Mouse (Mus musculus) heart, embryonic 13.5 days (tissue): ENCODE results near the gene Coro7. TPM values are rescaled to one million over a fixed set of nuclear protein-coding genes. Genes with fewer than 3 reads are reported as not detected.

Experiments
- ATAC-seq: fragments of 200-750 bp; cut with Nextera tagmentation; 2 replicates; pipeline ENCODE4 v1.8.0; 2017; ENCODE audit warnings: moderate TSS enrichment; ENCODE audit not compliant: insufficient number of reproducible peaks, low FRiP score, low TSS enrichment; ENCODE audit errors: extremely low read depth
- H3K27ac ChIP-seq: fragments of 300-500 bp; sonication (generic); replicated peaks from 2 replicates; pipeline ENCODE4 v1.5.1; 2015; ENCODE audit warnings: moderate library complexity, mild to moderate bottlenecking, inconsistent platforms
- H3K27me3 ChIP-seq: fragments of 300-500 bp; sonication (generic); replicated peaks from 2 replicates; pipeline ENCODE4 v1.6.1; 2015; ENCODE audit warnings: mild to moderate bottlenecking, inconsistent platforms
- H3K36me3 ChIP-seq: fragments of 300-500 bp; sonication (generic); 2 replicates; pipeline ENCODE4 v1.6.1; 2015; ENCODE audit warnings: mild to moderate bottlenecking, inconsistent platforms
- H3K4me1 ChIP-seq: fragments of 300-500 bp; sonication (generic); 2 replicates; pipeline ENCODE4 v1.6.1; 2015; ENCODE audit warnings: inconsistent platforms
- H3K4me2 ChIP-seq: fragments of 300-500 bp; sonication (generic); 2 replicates; pipeline ENCODE4 v1.6.1; 2015; ENCODE audit warnings: inconsistent platforms, mild to moderate bottlenecking, moderate library complexity
- H3K4me3 ChIP-seq: fragments of 300-500 bp; sonication (generic); 2 replicates; pipeline ENCODE4 v1.5.1; 2015; ENCODE audit warnings: moderate library complexity, mild to moderate bottlenecking, inconsistent platforms
- H3K9ac ChIP-seq: fragments of 300-500 bp; sonication (generic); 2 replicates; pipeline ENCODE4 v1.6.1; 2015; ENCODE audit warnings: inconsistent platforms, mild to moderate bottlenecking, moderate library complexity
- H3K9me3 ChIP-seq: fragments of 300-500 bp; sonication (generic); 2 replicates; pipeline ENCODE4 v1.6.1; 2016; ENCODE audit warnings: inconsistent platforms
- WGBS: fragments of 180-500 bp; shearing (Covaris S2); methylation state at CpG from one replicate; pipeline ENCODE4 v1.1.7; 2015; ENCODE audit warnings: mixed read lengths; 5-methylcytosine and 5-hydroxymethylcytosine counted together
- polyA plus RNA-seq: library from polyadenylated mRNA; unstranded; fragments of >200 nt; fragmentation: Nextera tagmentation; extraction: Ambion mirVana; gene quantifications from 2 replicates; pipeline ENCODE4 v1.2.1, GENCODE M21; 2015

Coro7 gene
- polyA plus RNA-seq, 1 experiment from 2014 or later: 15.2 TPM

DNA sequence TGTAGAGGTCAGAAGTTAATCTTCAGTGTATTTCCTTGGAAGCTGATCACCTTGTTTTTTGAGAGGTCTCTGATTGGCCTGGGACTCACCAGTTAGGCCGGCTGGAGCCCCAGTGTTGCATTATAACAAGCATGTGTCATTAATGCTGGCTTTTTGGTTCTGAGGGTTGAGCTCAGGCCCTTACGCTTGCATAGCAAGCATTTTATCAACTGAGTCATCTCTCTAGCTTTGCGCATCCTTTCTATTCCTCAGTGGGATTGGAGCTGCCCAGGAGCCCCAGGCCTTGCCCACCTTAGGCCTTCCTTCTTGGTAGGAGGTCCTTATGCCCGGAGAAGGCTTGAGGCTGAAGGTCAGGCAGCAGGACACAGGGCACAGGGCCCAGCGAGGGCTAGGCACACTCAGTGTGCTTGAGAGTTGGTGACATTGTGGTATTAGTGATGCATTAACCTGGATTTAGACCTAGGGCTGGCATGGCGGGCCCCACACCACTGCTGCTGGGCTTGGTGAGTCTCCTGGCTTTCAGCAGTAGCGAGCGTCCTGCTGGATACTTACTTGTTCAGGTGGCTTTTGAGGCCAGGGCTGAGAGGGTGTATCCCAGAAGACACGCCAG, 78.8 kb downstream of the Coro7 start:
- ATAC-seq: no peak
- Histone ChIP-seq H3K27me3 (no peaks in the 10 kb centered on the region), H3K4me2 (no peak overlapping the region), H3K27ac (peak overlapping the region; percentile 89), H3K9ac (peak overlapping the region; percentile 8; the same call in 1 of the 2 replicates), H3K36me3 (no peaks in the 10 kb centered on the region), H3K4me1 (peaks cover 100% of the 10 kb centered on the region), H3K9me3 (no peaks in the 10 kb centered on the region), H3K4me3 (no peak overlapping the region)
- 56% methylated on average over 9 of the region's 9 CpGs for WGBS

DNA sequence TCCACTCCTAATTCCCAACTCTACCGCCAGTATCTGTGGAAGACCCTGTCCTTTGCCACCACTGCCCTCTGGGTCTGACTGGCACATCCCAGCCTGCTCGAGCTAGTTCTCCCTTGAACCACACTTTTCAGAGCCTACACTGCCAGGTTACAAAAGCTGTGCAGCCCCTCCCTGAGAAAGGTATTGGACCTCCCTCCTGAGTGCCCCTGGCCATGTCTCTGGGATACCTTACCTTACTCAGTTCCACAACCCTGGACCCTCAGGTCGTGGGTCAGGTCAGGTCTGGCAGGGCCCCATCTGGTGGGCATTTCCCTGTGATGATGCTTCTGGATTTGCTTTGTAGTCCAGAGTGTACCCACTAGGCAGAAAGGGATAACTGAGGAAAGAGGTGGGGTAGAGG, 80.0 kb downstream of the Coro7 start:
- peaks cover 94% of the 10 kb centered on the region for H3K4me1 ChIP-seq
- WGBS: 70% methylated on average over 3 of the region's 3 CpGs
- no peak overlapping the region for H3K4me3 ChIP-seq

GRCm38 (mm10) chr16:4598891-4599543, 80.6 kb downstream of the Coro7 start:
- no peaks in the 10 kb centered on the region for H3K36me3 ChIP-seq
- H3K4me2 ChIP-seq: peak overlapping the region; percentile 28
- H3K9ac ChIP-seq: peak overlapping the region; percentile 66
- H3K27me3 ChIP-seq: no peaks in the 10 kb centered on the region
- H3K4me1 ChIP-seq: peaks cover 88% of the 10 kb centered on the region
- H3K27ac ChIP-seq: peak overlapping the region; percentile 89
- 19% methylated on average over 6 of the region's 6 CpGs for WGBS
- no peak overlapping the region for H3K4me3 ChIP-seq
- no peaks in the 10 kb centered on the region for H3K9me3 ChIP-seq
- no peak for ATAC-seq

More for the DNA sequence above, 80.0 kb downstream of the Coro7 start:
- Histone ChIP-seq H3K36me3 (no peaks in the 10 kb centered on the region), H3K9me3 (no peaks in the 10 kb centered on the region), H3K9ac (no peak overlapping the region), H3K27ac (peak overlapping the region; percentile 89), H3K4me2 (no peak overlapping the region), H3K27me3 (no peaks in the 10 kb centered on the region)
- ATAC-seq: no peak

- Histone ChIP-seq H3K4me3 (no peak overlapping the region), H3K9me3 (no peaks in the 10 kb centered on the region), H3K4me2 (peak overlapping the region; percentile 28), H3K27me3 (no peaks in the 10 kb centered on the region), H3K4me1 (peaks cover 86% of the 10 kb centered on the region), H3K27ac (peak overlapping the region; percentile 89; the same call in 1 of the 2 replicates), H3K36me3 (no peaks in the 10 kb centered on the region), H3K9ac (peak overlapping the region; percentile 66)
- ATAC-seq: no peak
- 61% methylated on average over 5 of the region's 5 CpGs for WGBS
Observed at GRCm38 (mm10) chr16:4598041-4598440, 81.5 kb downstream of the Coro7 start.

GRCm38 (mm10) chr16:4597296-4597695, 82.3 kb downstream of the Coro7 start:
- peak overlapping the region; percentile 90; the same call in 1 of the 2 replicates for H3K4me3 ChIP-seq
- peak overlapping the region; percentile 97; the same call in 1 of the 2 replicates for H3K27ac ChIP-seq
- peaks cover 86% of the 10 kb centered on the region for H3K4me1 ChIP-seq
- H3K9ac ChIP-seq: peak overlapping the region; percentile 98
- H3K4me2 ChIP-seq: peak overlapping the region; percentile 83
- H3K27me3 ChIP-seq: no peaks in the 10 kb centered on the region
- no peaks in the 10 kb centered on the region for H3K36me3 ChIP-seq
- ATAC-seq: no peak
- 52% methylated on average over 7 of the region's 7 CpGs for WGBS
- H3K9me3 ChIP-seq: no peaks in the 10 kb centered on the region

- no peak for ATAC-seq
- peak overlapping the region; percentile 98 for H3K9ac ChIP-seq
- H3K9me3 ChIP-seq: no peaks in the 10 kb centered on the region
- peaks cover 86% of the 10 kb centered on the region for H3K4me1 ChIP-seq
- WGBS: 65% methylated on average over 2 of the region's 2 CpGs
- H3K27me3 ChIP-seq: no peaks in the 10 kb centered on the region
- no peaks in the 10 kb centered on the region for H3K36me3 ChIP-seq
- peak overlapping the region; percentile 83 for H3K4me2 ChIP-seq
- peak overlapping the region; percentile 97; the same call in 1 of the 2 replicates for H3K27ac ChIP-seq
- peak overlapping the region; percentile 90 for H3K4me3 ChIP-seq
Observed at GRCm38 (mm10) chr16:4596836-4597235, 82.7 kb downstream of the Coro7 start.

DNA sequence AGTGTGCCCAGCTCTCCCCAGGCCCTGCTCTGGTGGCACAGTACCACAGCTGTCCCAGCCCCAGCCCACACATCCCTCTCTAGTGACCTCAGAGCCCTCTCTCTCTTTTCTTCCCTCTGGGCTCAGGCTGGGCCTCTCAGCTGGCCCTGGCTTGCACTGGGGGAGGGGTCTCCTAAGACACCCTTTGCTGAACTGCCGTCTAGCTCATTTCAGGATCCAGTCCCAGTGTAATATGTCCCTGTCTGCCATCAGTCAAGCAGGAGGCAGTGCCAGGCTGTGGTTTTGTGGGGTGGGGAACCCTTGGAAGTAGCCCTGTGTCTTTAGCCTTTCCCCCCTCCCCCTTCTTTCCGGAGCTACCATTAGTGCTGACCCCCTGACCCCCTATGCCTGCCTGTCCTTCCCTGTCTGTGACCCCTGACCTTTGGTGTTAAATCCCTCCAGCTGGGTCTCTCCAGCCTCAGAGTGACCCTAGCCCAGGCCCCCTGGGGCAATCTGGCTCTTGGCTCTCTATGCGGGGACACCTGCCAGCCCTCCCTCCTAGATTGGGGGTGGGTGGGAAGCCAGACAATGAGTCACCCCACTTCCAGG, 83.3 kb downstream of the Coro7 start:
- ATAC-seq: no peak
- Histone ChIP-seq H3K36me3 (peaks cover 2% of the 10 kb centered on the region), H3K9ac (peak overlapping the region; percentile 98), H3K4me1 (peaks cover 84% of the 10 kb centered on the region), H3K27me3 (no peaks in the 10 kb centered on the region), H3K4me3 (peak overlapping the region; percentile 90), H3K9me3 (no peaks in the 10 kb centered on the region), H3K27ac (peak overlapping the region; percentile 97), H3K4me2 (peak overlapping the region; percentile 83)
- 18% methylated on average over 3 of the region's 3 CpGs for WGBS

- 8% methylated on average over 5 of the region's 5 CpGs for WGBS
- Histone ChIP-seq H3K9me3 (no peaks in the 10 kb centered on the region), H3K4me1 (peaks cover 77% of the 10 kb centered on the region), H3K27ac (peak overlapping the region; percentile 97), H3K27me3 (no peaks in the 10 kb centered on the region), H3K4me2 (peak overlapping the region; percentile 83), H3K4me3 (peak overlapping the region; percentile 90), H3K9ac (peak overlapping the region; percentile 98), H3K36me3 (peaks cover 9% of the 10 kb centered on the region)
- ATAC-seq: no peak
Observed at GRCm38 (mm10) chr16:4595527-4595963, 84.0 kb downstream of the Coro7 start.

GRCm38 (mm10) chr16:4594814-4595526, 84.6 kb downstream of the Coro7 start:
- Histone ChIP-seq H3K36me3 (peaks cover 14% of the 10 kb centered on the region), H3K4me3 (peak overlapping the region; percentile 90), H3K4me2 (peak overlapping the region; percentile 83), H3K9me3 (no peaks in the 10 kb centered on the region), H3K4me1 (peaks cover 71% of the 10 kb centered on the region), H3K27ac (peak overlapping the region; percentile 97), H3K9ac (peak overlapping the region; percentile 98), H3K27me3 (no peaks in the 10 kb centered on the region)
- 1% methylated on average over 41 of the region's 52 CpGs for WGBS
- peak; percentile 4; the same call in 1 of the 2 replicates for ATAC-seq

- Histone ChIP-seq H3K4me3 (peak within 1 kb of the TSS; percentile 90), H3K36me3 (peaks cover 22% of the 10 kb centered on the region), H3K4me1 (peaks cover 64% of the 10 kb centered on the region), H3K4me2 (peak within 1 kb of the TSS; percentile 83), H3K9me3 (no peaks in the 10 kb centered on the region), H3K27me3 (no peaks in the 10 kb centered on the region), H3K27ac (peak within 1 kb of the TSS; percentile 97), H3K9ac (peak within 1 kb of the TSS; percentile 98)
- peak; percentile 66 for ATAC-seq
- WGBS: 2% methylated on average over 20 of the region's 74 CpGs
Observed at GRCm38 (mm10) chr16:4593971-4594813, 85.4 kb downstream of the Coro7 start, which contains the start of gene Glis2. Gene Glis2, plus strand, starts transcription at chr16:4594713.
